ENCODE assay signal across 14 mouse cellular contexts in genomic region chr13:41883665-41884291, GRCm38 (mm10). TPM values are rescaled to one million over a fixed set of nuclear protein-coding genes. Genes with fewer than 3 reads are reported as not detected.
A peak's percentile ranks its signal among the peaks of the same experiment; 100 is the strongest.
DNase-seq lines count a peak whose midpoint lies in the region; ATAC-seq and TF ChIP-seq lines count a peak whose summit lies in the region.
"Had no signal": no experiment of that assay in that cellular context is flagged by ENCODE, and none has a peak within 500 bp of the region (broad histone marks: within the 10 kb centered on the region; RNA-seq: fewer than 3 reads in every experiment).

No protein-coding gene starts in this region.

- no peak overlapping the region for H3K27ac ChIP-seq in liver, adult 2 months (replicated peaks; ENCODE audit: insufficient read depth, low read depth, low read length)
- H3K27ac ChIP-seq in liver, embryonic 12.5 days = no peak overlapping the region
- no peak overlapping the region for H3K27ac ChIP-seq in hindbrain, embryonic 12.5 days
- H3K27ac ChIP-seq: kidney, postnatal 0 days; midbrain, embryonic 13.5 days had no signal

- no peaks in the 10 kb centered on the region for H3K9me3 ChIP-seq in liver, embryonic 12.5 days (replicated peaks)
- H3K9me3 ChIP-seq in hindbrain, embryonic 12.5 days (replicated peaks) = no peaks in the 10 kb centered on the region
- H3K9me3 ChIP-seq: midbrain, embryonic 13.5 days had no signal

- no peak overlapping the region for H3K4me2 ChIP-seq in liver, embryonic 12.5 days
- H3K4me2 ChIP-seq in hindbrain, embryonic 12.5 days (replicated peaks) = no peak overlapping the region
- H3K4me2 ChIP-seq: midbrain, embryonic 13.5 days had no signal

- H3K36me3 ChIP-seq in liver, adult 2 months (ENCODE audit: control insufficient read depth, insufficient read depth, low read length) = no peaks in the 10 kb centered on the region
- no peaks in the 10 kb centered on the region for H3K36me3 ChIP-seq in liver, embryonic 12.5 days
- no peaks in the 10 kb centered on the region for H3K36me3 ChIP-seq in hindbrain, embryonic 12.5 days
- H3K36me3 ChIP-seq: midbrain, embryonic 13.5 days had no signal

- ATAC-seq in liver, embryonic 12.5 days = no peak
- ATAC-seq in hindbrain, embryonic 12.5 days (ENCODE audit: low FRiP score) = no peak
- ATAC-seq: midbrain, embryonic 13.5 days had no signal

- 16% methylated on average over 4 of the region's 4 CpGs for WGBS in liver, adult 2 months
- 45% methylated on average over 4 of the region's 4 CpGs for WGBS in liver, embryonic 12.5 days (ENCODE audit: insufficient replicate concordance)
- 84% methylated on average over 4 of the region's 4 CpGs for WGBS in hindbrain, embryonic 12.5 days

- no peak for TF ChIP-seq POLR2A in liver, adult 2 months (IDR thresholded peaks at IDR 0.05; ENCODE audit: extremely low read depth, insufficient read depth, low read length)

- no peak for TF ChIP-seq CTCF in liver, adult 2 months (IDR thresholded peaks at IDR 0.05; ENCODE audit: low read depth, low read length)

- no peak overlapping the region for H3K9ac ChIP-seq in liver, adult 2 months (ENCODE audit: low read depth, low read length)
- no peak overlapping the region for H3K9ac ChIP-seq in liver, embryonic 12.5 days
- H3K9ac ChIP-seq in hindbrain, embryonic 12.5 days = no peak overlapping the region
- H3K9ac ChIP-seq: midbrain, embryonic 13.5 days had no signal

- H3K4me1 ChIP-seq in liver, adult 2 months (ENCODE audit: control insufficient read depth, insufficient read depth, low read length) = peaks cover 5% of the 10 kb centered on the region
- no peaks in the 10 kb centered on the region for H3K4me1 ChIP-seq in liver, embryonic 12.5 days
- H3K4me1 ChIP-seq in hindbrain, embryonic 12.5 days = no peaks in the 10 kb centered on the region
- H3K4me1 ChIP-seq: midbrain, embryonic 13.5 days had no signal

- H3K27me3 ChIP-seq in liver, adult 2 months (ENCODE audit: control insufficient read depth, insufficient read depth, low read length) = peaks cover 3% of the 10 kb centered on the region; the same call in 1 of the 2 replicates
- no peaks in the 10 kb centered on the region for H3K27me3 ChIP-seq in liver, embryonic 12.5 days (replicated peaks)
- H3K27me3 ChIP-seq in hindbrain, embryonic 12.5 days = no peaks in the 10 kb centered on the region
- H3K27me3 ChIP-seq: midbrain, embryonic 13.5 days had no signal

- DNase-seq in adrenal gland, adult (ENCODE audit: inconsistent age in 2 of 2, low spot score in 1 of 2) = peak; percentile 6 to 25
- no peak for DNase-seq in adrenal gland, postnatal 4 days (ENCODE audit: low spot score in 2 of 2)
- DNase-seq in liver, adult 2 months (ENCODE audit: extremely low read depth, low read depth, low spot score) = peak; percentile 93
- peak; percentile 58 for DNase-seq in brain, adult 2 months (ENCODE audit: low read depth, low spot score)
- DNase-seq in monocyte, adult 2 months (ENCODE audit: low read depth in 1 of 2, low spot score in 2 of 2) = peak; percentile 12 to 18
- DNase-seq in right cerebral cortex, adult 18-20 months = no peak
- DNase-seq: adrenal gland, postnatal 25 days; cerebellum, adult 8-10 months; thymus, postnatal 14 days had no signal

- no peaks in the 10 kb centered on the region for H3K79me2 ChIP-seq in liver, adult 2 months (ENCODE audit: control insufficient read depth, insufficient read depth, low read length)

- no peak overlapping the region for H3K4me3 ChIP-seq in liver, adult 2 months (ENCODE audit: insufficient read depth, low read depth, low read length)
- no peak overlapping the region for H3K4me3 ChIP-seq in liver, embryonic 12.5 days
- no peak overlapping the region for H3K4me3 ChIP-seq in hindbrain, embryonic 12.5 days
- H3K4me3 ChIP-seq: midbrain, embryonic 13.5 days had no signal

RNA-seq across cellular contexts. Expression of gene Adtrp, which starts 36.3 kb away (rescaled TPM):
- 10 to 100 TPM in 1 of 2 experiments, 1 to 10 TPM in 1; 5.5 to 12.7 TPM for total RNA-seq in adrenal gland, postnatal 4 days (2021)
- total RNA-seq in liver, adult 2 months (2014; rRNA removed) = 267 and 323 TPM in 2 replicates
- polyA plus RNA-seq in liver, adult 2 months (2012; rRNA removed) = 193 and 251 TPM in 2 replicates
- polyA plus RNA-seq in liver, embryonic 12.5 days (2016; fragmentation: Nextera tagmentation; extraction: Ambion mirVana) = not detected in 2 replicates
- polyA plus RNA-seq in hindbrain, embryonic 12.5 days (2016; fragmentation: Nextera tagmentation; extraction: Ambion mirVana) = 0.45 and 1.3 TPM in 2 replicates
- polyA plus RNA-seq: midbrain, embryonic 13.5 days; neural tube, embryonic 11.5 days had no signal

Comparison
In these comparisons a context has a peak if more than half of its experiments do, and no peak if none do; other contexts are left out.
1. DNase-seq: peak in adrenal gland, adult (2 of 2), liver, adult 2 months (single experiment), brain, adult 2 months (single experiment) and monocyte, adult 2 months (2 of 2); none in adrenal gland, postnatal 4 days (0 of 2) and right cerebral cortex, adult 18-20 months (single experiment).
2. RNA of gene Adtrp, which starts 36.3 kb away (polyA plus RNA-seq): 193 to 251 TPM in liver, adult 2 months; 0.45 to 1.3 TPM in hindbrain, embryonic 12.5 days and not detected in liver, embryonic 12.5 days; every median in the first group is over 10 times any median in the second.